ENCODE assay signal across 9 mouse cellular contexts in the genomic region with DNA sequence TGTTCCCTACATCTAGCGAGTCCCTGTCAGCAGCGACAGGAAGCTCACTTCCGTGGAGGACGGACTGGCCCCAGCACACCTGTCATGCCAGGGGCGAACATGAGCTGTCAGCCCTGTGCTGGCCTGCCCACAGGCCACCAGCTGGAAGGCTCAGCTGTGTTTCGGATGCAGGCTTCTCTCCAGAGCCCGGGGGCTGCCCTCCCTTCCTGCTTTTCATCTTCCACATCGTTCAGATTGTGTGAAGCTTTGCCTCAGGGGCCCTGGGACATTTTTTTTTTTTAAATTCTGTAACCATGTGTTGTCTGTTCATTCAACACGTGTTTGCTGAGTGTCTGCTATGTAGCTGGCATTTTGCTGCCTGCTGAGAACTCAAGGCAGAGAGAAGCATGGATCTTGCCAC.
A peak's percentile ranks its signal among the peaks of the same experiment; 100 is the strongest.
DNase-seq lines count a peak whose midpoint lies in the region; ATAC-seq and TF ChIP-seq lines count a peak whose summit lies in the region.
"Had no signal": no experiment of that assay in that cellular context is flagged by ENCODE, and none has a peak within 500 bp of the region (broad histone marks: within the 10 kb centered on the region; RNA-seq: fewer than 3 reads in every experiment).

No protein-coding gene starts in this region.

- H3K4me2 ChIP-seq in stomach, embryonic 14.5 days (replicated peaks; ENCODE audit: low read depth, low read length), result 0 out of 2 replicates have a peak overlapping the region, but pooled peaks have one; percentile 1
- no peak overlapping the region for H3K4me2 ChIP-seq in stomach, postnatal 0 days (replicated peaks; ENCODE audit: low read depth)
- H3K4me2 ChIP-seq in midbrain, embryonic 16.5 days (ENCODE audit: low read length), result peak overlapping the region; percentile 10; the same call in 1 of the 2 replicates
- no peak overlapping the region for H3K4me2 ChIP-seq in intestine, embryonic 16.5 days (ENCODE audit: low read depth, low read length)

- DNase-seq in heart, embryonic 10.5 days (ENCODE audit: low spot score), result no peak
- no peak for DNase-seq in heart, postnatal 10 days
- no peak for DNase-seq in stomach, postnatal 0 days (ENCODE audit: low spot score)
- DNase-seq in ovary, postnatal 36 days (ENCODE audit: low spot score), result no peak

- ATAC-seq in stomach, embryonic 14.5 days (ENCODE audit: insufficient number of reproducible peaks, insufficient read depth, low FRiP score, low read depth), result no peak
- ATAC-seq in stomach, postnatal 0 days (ENCODE audit: low FRiP score, low TSS enrichment), result no peak
- peak; percentile 94 to 96 for ATAC-seq in hematopoietic stem cell, adult 5-6 weeks (replicated peaks in 1 of 2; ENCODE audit: insufficient read depth in 1 of 2, low FRiP score in 2 of 2, low TSS enrichment in 1 of 2, low read depth in 1 of 2, poor library complexity in 2 of 2, severe bottlenecking in 2 of 2)
- ATAC-seq in midbrain, embryonic 16.5 days, result peak; percentile 68
- ATAC-seq in intestine, embryonic 16.5 days, result no peak
- ATAC-seq: Patski had no signal

- no peak for TF ChIP-seq EP300 in stomach, postnatal 0 days (optimal IDR thresholded peaks at IDR 0.05)

- 0 out of 2 replicates have a peak overlapping the region, but pooled peaks have one; percentile 6 for H3K4me3 ChIP-seq in heart, embryonic 10.5 days
- no peak overlapping the region for H3K4me3 ChIP-seq in stomach, embryonic 14.5 days (ENCODE audit: low read depth, low read length)
- H3K4me3 ChIP-seq in stomach, postnatal 0 days (ENCODE audit: low read depth, low read length), result no peak overlapping the region
- H3K4me3 ChIP-seq in midbrain, embryonic 16.5 days (ENCODE audit: low read depth, low read length), result no peak overlapping the region
- no peak overlapping the region for H3K4me3 ChIP-seq in intestine, embryonic 16.5 days (ENCODE audit: low read length)

- H3K27ac ChIP-seq in heart, embryonic 10.5 days, result 0 out of 2 replicates have a peak overlapping the region, but pooled peaks have one; percentile 8
- no peak overlapping the region for H3K27ac ChIP-seq in stomach, embryonic 14.5 days (ENCODE audit: low read length)
- H3K27ac ChIP-seq in stomach, postnatal 0 days (replicated peaks), result no peak overlapping the region
- no peak overlapping the region for H3K27ac ChIP-seq in midbrain, embryonic 16.5 days (ENCODE audit: low read length)
- H3K27ac ChIP-seq in intestine, embryonic 16.5 days (ENCODE audit: low read length), result no peak overlapping the region

- H3K9me3 ChIP-seq in heart, embryonic 10.5 days, result no peaks in the 10 kb centered on the region
- no peaks in the 10 kb centered on the region for H3K9me3 ChIP-seq in stomach, embryonic 14.5 days (ENCODE audit: control insufficient read depth, low read depth, low read length)
- H3K9me3 ChIP-seq in stomach, postnatal 0 days (ENCODE audit: control insufficient read depth, low read length), result no peaks in the 10 kb centered on the region
- H3K9me3 ChIP-seq in midbrain, embryonic 16.5 days (replicated peaks; ENCODE audit: control insufficient read depth, low read length, poor library complexity, severe bottlenecking), result no peaks in the 10 kb centered on the region
- H3K9me3 ChIP-seq in intestine, embryonic 16.5 days (ENCODE audit: control insufficient read depth, low read length), result no peaks in the 10 kb centered on the region

- no peak for TF ChIP-seq CTCF in stomach, postnatal 0 days (IDR thresholded peaks at IDR 0.05; ENCODE audit: low read depth)

- H3K9ac ChIP-seq in stomach, embryonic 14.5 days (replicated peaks; ENCODE audit: low read depth, low read length), result no peak overlapping the region
- no peak overlapping the region for H3K9ac ChIP-seq in stomach, postnatal 0 days (ENCODE audit: low read length)
- no peak overlapping the region for H3K9ac ChIP-seq in midbrain, embryonic 16.5 days (ENCODE audit: low read depth, low read length)
- no peak overlapping the region for H3K9ac ChIP-seq in intestine, embryonic 16.5 days (ENCODE audit: low read depth, low read length)

- no peaks in the 10 kb centered on the region for H3K36me3 ChIP-seq in heart, embryonic 10.5 days
- no peaks in the 10 kb centered on the region for H3K36me3 ChIP-seq in stomach, embryonic 14.5 days (ENCODE audit: control insufficient read depth, insufficient read depth, low read length)
- no peaks in the 10 kb centered on the region for H3K36me3 ChIP-seq in stomach, postnatal 0 days (ENCODE audit: control insufficient read depth, insufficient read depth, low read length)
- H3K36me3 ChIP-seq in midbrain, embryonic 16.5 days (ENCODE audit: control insufficient read depth, insufficient read depth, low read length), result no peaks in the 10 kb centered on the region
- no peaks in the 10 kb centered on the region for H3K36me3 ChIP-seq in intestine, embryonic 16.5 days (ENCODE audit: control insufficient read depth, insufficient read depth, low read length)

- 37% methylated on average over 9 of the region's 9 CpGs for WGBS in heart, embryonic 10.5 days
- 31% methylated on average over 9 of the region's 9 CpGs for WGBS in stomach, embryonic 14.5 days
- 16% methylated on average over 9 of the region's 9 CpGs for WGBS in stomach, postnatal 0 days
- WGBS in midbrain, embryonic 16.5 days, result 37% methylated on average over 9 of the region's 9 CpGs
- WGBS in intestine, embryonic 16.5 days, result 30% methylated on average over 9 of the region's 9 CpGs

- intact Hi-C loops in heart, postnatal 10 days (cut with DNase I), result no loop called here

- no peaks in the 10 kb centered on the region for H3K27me3 ChIP-seq in heart, embryonic 10.5 days (ENCODE audit: insufficient read depth, poor library complexity, severe bottlenecking)
- no peaks in the 10 kb centered on the region for H3K27me3 ChIP-seq in stomach, embryonic 14.5 days (ENCODE audit: control insufficient read depth, insufficient read depth, low read length)
- H3K27me3 ChIP-seq in stomach, postnatal 0 days (ENCODE audit: control insufficient read depth, insufficient read depth, low read length), result no peaks in the 10 kb centered on the region
- no peaks in the 10 kb centered on the region for H3K27me3 ChIP-seq in midbrain, embryonic 16.5 days (ENCODE audit: control insufficient read depth, insufficient read depth, low read depth, low read length)
- H3K27me3 ChIP-seq in intestine, embryonic 16.5 days (replicated peaks; ENCODE audit: control insufficient read depth, insufficient read depth, low read length), result no peaks in the 10 kb centered on the region

- H3K4me1 ChIP-seq in heart, embryonic 10.5 days, result peaks cover 9% of the 10 kb centered on the region; the same call in 1 of the 2 replicates
- H3K4me1 ChIP-seq in stomach, embryonic 14.5 days (ENCODE audit: control insufficient read depth, insufficient read depth, low read length), result no peaks in the 10 kb centered on the region
- H3K4me1 ChIP-seq in stomach, postnatal 0 days (replicated peaks; ENCODE audit: control insufficient read depth, insufficient read depth), result no peaks in the 10 kb centered on the region; the same call in 1 of the 2 replicates
- no peaks in the 10 kb centered on the region for H3K4me1 ChIP-seq in midbrain, embryonic 16.5 days (ENCODE audit: control insufficient read depth, insufficient read depth, low read length)
- no peaks in the 10 kb centered on the region for H3K4me1 ChIP-seq in intestine, embryonic 16.5 days (ENCODE audit: control insufficient read depth, insufficient read depth, low read length)

Comparison
In these comparisons a context has a peak if more than half of its experiments do, and no peak if none do; other contexts are left out.
1. H3K4me2 ChIP-seq: peak in stomach, embryonic 14.5 days (single experiment) and midbrain, embryonic 16.5 days (single experiment); none in stomach, postnatal 0 days (single experiment) and intestine, embryonic 16.5 days (single experiment).
2. ATAC-seq: peak in hematopoietic stem cell, adult 5-6 weeks (2 of 2) and midbrain, embryonic 16.5 days (single experiment); none in stomach, embryonic 14.5 days (single experiment), stomach, postnatal 0 days (single experiment) and intestine, embryonic 16.5 days (single experiment).